Mouse (Mus musculus): ENCODE results near the gene Hbs1l.

- TF ChIP-seq CTCF (IDR thresholded peaks at IDR 0.05; ENCODE audit: extremely low read depth, insufficient read length, insufficient replicate concordance, low read depth, low read length) (no peak), POLR2A (IDR thresholded peaks at IDR 0.05; ENCODE audit: low read depth, low read length) (no peak)
Observed at GRCm38 (mm10) chr10:21271785-21272184, 24.0 kb upstream of the Hbs1l start.
